18 mouse cellular contexts compared by ENCODE assay signal in genomic region chr9:86336792-86337191, GRCm38 (mm10).
"Had no signal": no experiment of that assay in that cellular context is flagged by ENCODE, and none has a peak within 500 bp of the region (broad histone marks: within the 10 kb centered on the region; RNA-seq: fewer than 3 reads in every experiment).

No protein-coding gene starts in this region.

- H3K27ac ChIP-seq: hindbrain, postnatal 0 days; layer of hippocampus, adult 2 months; limb, embryonic 12.5 days; limb, embryonic 15.5 days; liver, embryonic 14.5 days; macrophage; midbrain, embryonic 13.5 days; stomach, embryonic 15.5 days had no signal

- H3K4me3 ChIP-seq: layer of hippocampus, adult 2 months; limb, embryonic 12.5 days; limb, embryonic 15.5 days; midbrain, embryonic 13.5 days; stomach, embryonic 15.5 days had no signal

- H3K4me2 ChIP-seq: limb, embryonic 12.5 days; limb, embryonic 15.5 days; liver, embryonic 11.5 days; lung, embryonic 14.5 days; midbrain, embryonic 13.5 days; stomach, embryonic 15.5 days had no signal

- H3K27me3 ChIP-seq: limb, embryonic 12.5 days; limb, embryonic 15.5 days; midbrain, embryonic 13.5 days; stomach, embryonic 15.5 days had no signal

- DNase-seq: layer of hippocampus, adult 9-11 months; left cerebral cortex, postnatal 4 days; liver, postnatal 0 days; right cerebral cortex, postnatal 4 days; spleen, adult 18-20 months; thymus, postnatal 25 days had no signal

- H3K4me1 ChIP-seq: midbrain, embryonic 13.5 days had no signal

- ATAC-seq: hindbrain, postnatal 0 days; inflammation-experienced regulatory T-cells, adult 6 months; liver, postnatal 0 days; lung, postnatal 0 days; midbrain, embryonic 13.5 days had no signal

- H3K36me3 ChIP-seq: limb, embryonic 12.5 days; limb, embryonic 15.5 days; midbrain, embryonic 13.5 days; stomach, embryonic 15.5 days had no signal

- H3K9me3 ChIP-seq: limb, embryonic 12.5 days; limb, embryonic 15.5 days; midbrain, embryonic 13.5 days; stomach, embryonic 15.5 days had no signal

- H3K9ac ChIP-seq: limb, embryonic 12.5 days; limb, embryonic 15.5 days; liver, embryonic 14.5 days; liver, postnatal 0 days; lung, embryonic 14.5 days; midbrain, embryonic 13.5 days; stomach, embryonic 15.5 days had no signal
